Mouse (Mus musculus) megakaryocyte, embryonic 14.5 days (primary cell): ENCODE data around the gene Gm13278.
"Not testable (repeated sequence)": the region's sequence is repeated elsewhere in the genome, so short reads cannot be mapped to it uniquely, and the experiment has no call there.

Source experiments
- FLI1 ChIP-seq: IDR thresholded peaks from 2 replicates; pipeline ENCODE4 v1.6.1; 2012; ENCODE audit warnings: low read length, inconsistent platforms, mixed read lengths
- GATA1 ChIP-seq: IDR thresholded peaks from 3 replicates; pipeline ENCODE4 v1.6.1; 2012; ENCODE audit warnings: mixed read lengths, low read length, inconsistent platforms, borderline replicate concordance

GRCm38 (mm10) chr4:88793936-88794675, 2.8 kb downstream of the Gm13278 start, which contains the start of gene Gm13275:
- TF ChIP-seq GATA1, FLI1: not testable (repeated sequence)
